Mouse (Mus musculus) bone marrow macrophage, adult 2 months (primary cell): ENCODE results near the gene Ankrd52.

Source experiments
- CTCF ChIP-seq: IDR thresholded peaks from 2 replicates; pipeline ENCODE4 v1.5.1; 2012; ENCODE audit warnings: low read depth, mild to moderate bottlenecking, low read length, moderate library complexity
- POLR2A ChIP-seq: IDR thresholded peaks from 2 replicates; pipeline ENCODE4 v1.6.1; 2012; ENCODE audit warnings: mild to moderate bottlenecking, low read depth, low read length, borderline replicate concordance

DNA sequence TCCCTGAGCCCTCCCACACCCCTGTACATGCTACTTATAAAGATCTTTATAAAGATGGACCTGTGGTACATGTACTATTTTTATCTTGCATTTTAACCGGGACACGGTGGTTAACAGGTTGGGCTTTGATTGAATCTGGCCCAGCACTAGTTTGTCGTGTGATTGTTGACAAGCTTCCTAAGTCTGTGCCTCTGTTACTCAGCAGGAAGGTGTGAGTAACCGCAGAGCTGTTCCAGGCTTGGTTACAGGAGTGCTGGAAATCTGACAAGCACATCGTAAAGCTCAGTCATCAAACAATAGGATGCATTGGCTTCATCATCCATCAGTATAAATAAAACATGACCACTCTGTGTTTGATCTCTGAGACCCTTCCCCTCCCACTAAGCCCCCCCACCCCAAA is 45.5 kb downstream of the Ankrd52 start:
- TF ChIP-seq CTCF (no peak), POLR2A (no peak)
